Mouse (Mus musculus) embryonic facial prominence, embryonic 14.5 days (tissue): ENCODE measurements around the gene Ppil6. TPM values are rescaled to one million over a fixed set of nuclear protein-coding genes. Genes with fewer than 3 reads are reported as not detected.

Experiments
- ATAC-seq: fragments of 200-750 bp; cut with Nextera tagmentation; 2 replicates; pipeline ENCODE4 v1.8.0; 2017; ENCODE audit warnings: low read depth, moderate number of reproducible peaks, moderate TSS enrichment
- DNase-seq: peaks from one replicate; pipeline ENCODE4 v3.0.0-alpha.2; 2015; ENCODE audit warnings: low spot score
- H3K27ac ChIP-seq: fragments of 300-500 bp; sonication (generic); replicated peaks from 2 replicates; pipeline ENCODE4 v1.5.1; 2014; ENCODE audit warnings: low read depth, mild to moderate bottlenecking, low read length, moderate library complexity
- H3K27me3 ChIP-seq: fragments of 300-500 bp; sonication (generic); replicated peaks from 2 replicates; pipeline ENCODE4 v1.6.1; 2014; ENCODE audit warnings: low read length; ENCODE audit not compliant: control insufficient read depth, insufficient read depth
- H3K36me3 ChIP-seq: fragments of 300-500 bp; sonication (generic); 2 replicates; pipeline ENCODE4 v1.6.1; 2014; ENCODE audit warnings: low read length, mixed read lengths; ENCODE audit not compliant: control insufficient read depth, insufficient read depth
- H3K4me1 ChIP-seq: fragments of 300-500 bp; sonication (generic); 2 replicates; pipeline ENCODE4 v1.6.1; 2014; ENCODE audit warnings: antibody characterized with exemption, low read length; ENCODE audit not compliant: control insufficient read depth, insufficient read depth
- H3K4me2 ChIP-seq: fragments of 300-500 bp; sonication (generic); 2 replicates; pipeline ENCODE4 v1.6.1; 2014; ENCODE audit warnings: low read depth, mild to moderate bottlenecking, low read length, moderate library complexity, mixed read lengths
- H3K4me3 ChIP-seq: fragments of 300-500 bp; sonication (generic); 2 replicates; pipeline ENCODE4 v1.5.1; 2014; ENCODE audit warnings: low read depth, mild to moderate bottlenecking, low read length
- H3K9ac ChIP-seq: fragments of 300-500 bp; sonication (generic); 2 replicates; pipeline ENCODE4 v1.6.1; 2014; ENCODE audit warnings: low read depth, mild to moderate bottlenecking, low read length, moderate library complexity, mixed read lengths
- H3K9me3 ChIP-seq: fragments of 300-500 bp; sonication (generic); 2 replicates; pipeline ENCODE4 v1.6.1; 2016; ENCODE audit warnings: low read length; ENCODE audit not compliant: control insufficient read depth
- WGBS: fragments of 180-500 bp; shearing (Covaris S2); extraction: QIAGEN DNeasy Blood & Tissue Kit; methylation state at CpG from one replicate; pipeline ENCODE4 v1.1.7; 2014; 5-methylcytosine and 5-hydroxymethylcytosine counted together
- polyA plus RNA-seq: library from polyadenylated mRNA; unstranded; fragments of >200 nt; fragmentation: Nextera tagmentation; extraction: Ambion mirVana; gene quantifications from 2 replicates; pipeline ENCODE4 v1.2.1, GENCODE M21; 2014

Gene Ppil6
- polyA plus RNA-seq, 1 experiment from 2014 or later, result 2.0 TPM

- Histone ChIP-seq H3K27me3 (no peaks in the 10 kb centered on the region), H3K4me1 (peaks cover 5% of the 10 kb centered on the region; the same call in 1 of the 2 replicates), H3K4me2 (no peak overlapping the region), H3K4me3 (no peak overlapping the region), H3K27ac (no peak overlapping the region; the same call in 1 of the 2 replicates), H3K9me3 (peaks cover 12% of the 10 kb centered on the region), H3K36me3 (no peaks in the 10 kb centered on the region; the same call in 1 of the 2 replicates), H3K9ac (no peak overlapping the region)
- WGBS, result 9% methylated on average over 7 of the region's 7 CpGs
- ATAC-seq (peak; percentile 57), DNase-seq (peak; percentile 74)
Measured at GRCm38 (mm10) chr10:41544481-41545190, 54.4 kb downstream of the Ppil6 start.

GRCm38 (mm10) chr10:41545224-41545755 lies 55.1 kb downstream of the Ppil6 start:
- Histone ChIP-seq H3K9me3 (peaks cover 12% of the 10 kb centered on the region), H3K36me3 (no peaks in the 10 kb centered on the region; the same call in 1 of the 2 replicates), H3K4me1 (peaks cover 5% of the 10 kb centered on the region; the same call in 1 of the 2 replicates), H3K9ac (no peak overlapping the region), H3K4me3 (no peak overlapping the region), H3K27me3 (no peaks in the 10 kb centered on the region), H3K4me2 (no peak overlapping the region), H3K27ac (no peak overlapping the region)
- no peak for DNase-seq
- 50% methylated on average over 7 of the region's 7 CpGs for WGBS
- no peak for ATAC-seq

GRCm38 (mm10) chr10:41546396-41547165 lies 56.3 kb downstream of the Ppil6 start:
- H3K9ac ChIP-seq, result no peak overlapping the region
- H3K4me2 ChIP-seq, result no peak overlapping the region
- H3K4me3 ChIP-seq, result no peak overlapping the region
- no peak overlapping the region for H3K27ac ChIP-seq
- ATAC-seq (no peak), DNase-seq (no peak)
- H3K27me3 ChIP-seq, result no peaks in the 10 kb centered on the region
- 62% methylated on average over 13 of the region's 13 CpGs for WGBS
- no peaks in the 10 kb centered on the region; the same call in 1 of the 2 replicates for H3K36me3 ChIP-seq
- H3K9me3 ChIP-seq, result peaks cover 12% of the 10 kb centered on the region
- peaks cover 7% of the 10 kb centered on the region; the same call in 1 of the 2 replicates for H3K4me1 ChIP-seq

- DNase-seq (no peak), ATAC-seq (no peak)
- 51% methylated on average over 7 of the region's 7 CpGs for WGBS
Measured at GRCm38 (mm10) chr10:41550711-41551110, 60.5 kb downstream of the Ppil6 start.

GRCm38 (mm10) chr10:41552319-41552718 lies 62.1 kb downstream of the Ppil6 start:
- no peaks in the 10 kb centered on the region for H3K27me3 ChIP-seq
- no peak overlapping the region for H3K4me3 ChIP-seq
- 20% methylated on average over 3 of the region's 3 CpGs for WGBS
- peak overlapping the region; percentile 45 for H3K27ac ChIP-seq
- ATAC-seq (no peak), DNase-seq (no peak)
- no peak overlapping the region for H3K4me2 ChIP-seq
- no peaks in the 10 kb centered on the region; the same call in 1 of the 2 replicates for H3K36me3 ChIP-seq
- no peak overlapping the region for H3K9ac ChIP-seq
- H3K9me3 ChIP-seq, result peaks cover 12% of the 10 kb centered on the region
- H3K4me1 ChIP-seq, result peaks cover 24% of the 10 kb centered on the region

More at GRCm38 (mm10) chr10:41550711-41551110, 60.5 kb downstream of the Ppil6 start:
- H3K9ac ChIP-seq, result no peak overlapping the region
- H3K36me3 ChIP-seq, result no peaks in the 10 kb centered on the region; the same call in 1 of the 2 replicates
- H3K27me3 ChIP-seq, result no peaks in the 10 kb centered on the region
- H3K9me3 ChIP-seq, result peaks cover 12% of the 10 kb centered on the region
- H3K4me2 ChIP-seq, result no peak overlapping the region
- no peak overlapping the region for H3K4me3 ChIP-seq
- H3K27ac ChIP-seq, result no peak overlapping the region
- peaks cover 24% of the 10 kb centered on the region for H3K4me1 ChIP-seq

- H3K4me1 ChIP-seq, result peaks cover 24% of the 10 kb centered on the region
- peaks cover 12% of the 10 kb centered on the region for H3K9me3 ChIP-seq
- peak overlapping the region; percentile 50 for H3K27ac ChIP-seq
- peak; percentile 84 for DNase-seq
- H3K9ac ChIP-seq, result no peak overlapping the region
- ATAC-seq, result peak; percentile 91
- 24% methylated on average over 14 of the region's 14 CpGs for WGBS
- no peaks in the 10 kb centered on the region; the same call in 1 of the 2 replicates for H3K36me3 ChIP-seq
- H3K4me3 ChIP-seq, result no peak overlapping the region
- H3K27me3 ChIP-seq, result no peaks in the 10 kb centered on the region
- H3K4me2 ChIP-seq, result no peak overlapping the region
Measured at GRCm38 (mm10) chr10:41552847-41553589, 62.8 kb downstream of the Ppil6 start.

- H3K4me1 ChIP-seq, result peaks cover 24% of the 10 kb centered on the region
- DNase-seq (no peak), ATAC-seq (no peak)
- H3K4me2 ChIP-seq, result no peak overlapping the region
- no peaks in the 10 kb centered on the region for H3K27me3 ChIP-seq
- H3K9me3 ChIP-seq, result peaks cover 8% of the 10 kb centered on the region
- WGBS, result 58% methylated on average over 4 of the region's 4 CpGs
- H3K9ac ChIP-seq, result no peak overlapping the region
- H3K27ac ChIP-seq, result peak overlapping the region; percentile 50; the same call in 1 of the 2 replicates
- no peak overlapping the region for H3K4me3 ChIP-seq
- H3K36me3 ChIP-seq, result no peaks in the 10 kb centered on the region; the same call in 1 of the 2 replicates
Measured at GRCm38 (mm10) chr10:41553711-41554110, 63.5 kb downstream of the Ppil6 start.

GRCm38 (mm10) chr10:41555081-41555480 lies 64.8 kb downstream of the Ppil6 start:
- Histone ChIP-seq H3K27ac (no peak overlapping the region), H3K9ac (no peak overlapping the region), H3K4me3 (no peak overlapping the region), H3K36me3 (no peaks in the 10 kb centered on the region), H3K4me2 (no peak overlapping the region), H3K27me3 (no peaks in the 10 kb centered on the region), H3K9me3 (peaks cover 5% of the 10 kb centered on the region; the same call in 1 of the 2 replicates), H3K4me1 (peaks cover 24% of the 10 kb centered on the region)
- no peak for ATAC-seq
- 66% methylated on average over 3 of the region's 3 CpGs for WGBS
- peak; percentile 10 for DNase-seq
